Mouse (Mus musculus): Measurements from ENCODE around the gene Ttc6.

Ttc6 gene

DNA sequence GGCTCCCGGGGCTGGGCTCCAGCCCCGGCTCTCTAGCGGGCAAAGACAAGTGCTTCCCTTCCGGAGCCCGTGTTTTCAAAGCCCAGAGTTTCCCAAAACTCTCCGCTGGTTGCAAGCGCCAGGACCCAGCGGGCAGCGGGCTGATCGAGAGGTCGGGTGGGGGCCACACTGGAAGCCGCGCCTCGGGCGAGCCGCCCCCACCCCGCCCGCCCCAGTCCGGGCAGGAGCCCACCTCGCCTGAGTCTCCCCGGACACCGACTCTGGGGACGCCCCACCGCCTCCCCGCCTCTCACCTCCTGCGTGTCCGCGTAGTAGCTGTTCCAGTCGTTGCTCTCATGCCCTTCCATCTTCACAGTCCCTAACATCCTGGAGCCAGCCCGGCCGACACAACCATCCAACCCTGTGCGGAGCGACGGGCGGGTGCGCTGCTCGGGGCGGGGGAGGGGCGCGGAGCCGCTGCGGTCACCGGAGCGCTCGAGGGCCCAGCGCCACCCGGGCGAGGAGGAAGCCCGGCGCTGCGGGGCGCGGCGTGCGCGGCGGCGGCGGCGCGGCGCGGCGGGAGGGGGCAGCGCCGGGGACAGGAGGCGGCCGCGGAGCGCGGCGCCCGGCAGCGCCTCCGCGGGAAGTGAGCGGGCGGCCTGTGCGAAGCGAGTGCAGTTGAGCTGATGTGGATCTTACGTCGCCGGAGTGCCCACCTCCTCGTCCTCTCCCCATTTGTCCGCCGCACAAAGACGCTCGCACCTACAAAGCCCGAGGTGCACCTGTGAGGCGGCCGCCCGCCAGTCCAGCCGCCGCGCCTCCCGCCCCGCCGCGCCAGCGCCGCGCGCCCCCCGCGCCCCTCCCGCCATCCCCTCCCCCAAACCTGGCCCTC is 18.3 kb upstream of the Ttc6 start:
- DNase-seq (ENCODE audit: low read depth, low spot score) = no peak

DNA sequence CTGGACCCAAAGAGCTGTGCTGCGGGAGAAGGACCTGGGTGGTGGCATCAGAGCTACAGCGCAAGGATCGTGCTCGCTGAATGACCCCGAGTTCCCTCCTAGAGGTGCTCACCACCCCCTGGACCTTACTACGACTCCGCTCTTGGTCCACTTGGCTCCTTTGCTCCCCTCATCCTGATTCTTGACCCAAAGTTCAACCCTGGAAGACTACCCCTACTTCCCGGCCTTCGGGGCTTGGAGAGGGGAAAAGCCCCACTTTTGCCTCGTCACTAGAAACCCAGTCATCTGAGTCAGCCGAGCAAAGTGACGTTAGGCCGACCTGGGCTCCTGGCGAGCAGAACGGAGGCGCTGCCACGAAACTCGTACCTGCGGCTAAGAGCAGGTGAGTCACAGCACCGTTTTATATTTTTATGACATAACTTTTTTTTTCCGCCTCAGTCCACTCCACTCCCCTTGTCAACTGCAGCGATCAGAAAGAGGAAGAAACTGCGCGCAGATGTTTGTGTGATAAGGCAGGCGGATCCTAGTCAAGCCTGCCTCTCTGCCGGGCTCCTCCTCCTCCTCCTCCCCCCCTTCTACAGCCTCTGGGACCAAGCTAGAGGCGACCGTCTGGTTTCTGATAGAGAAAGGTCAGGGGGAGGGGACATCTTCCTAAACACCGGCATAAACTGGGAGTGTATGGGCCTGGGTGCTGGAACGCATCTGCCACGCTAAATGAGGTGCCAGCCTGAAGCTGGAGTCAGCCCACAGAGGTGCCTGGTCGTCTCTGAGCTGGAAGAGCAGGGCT is 17.3 kb upstream of the Ttc6 start, which contains the start of gene Foxa1:
TSS of gene Foxa1 (minus strand) at position 502 of the 787 bp plus-strand sequence.
- DNase-seq (ENCODE audit: low read depth, low spot score) = no peak

DNA sequence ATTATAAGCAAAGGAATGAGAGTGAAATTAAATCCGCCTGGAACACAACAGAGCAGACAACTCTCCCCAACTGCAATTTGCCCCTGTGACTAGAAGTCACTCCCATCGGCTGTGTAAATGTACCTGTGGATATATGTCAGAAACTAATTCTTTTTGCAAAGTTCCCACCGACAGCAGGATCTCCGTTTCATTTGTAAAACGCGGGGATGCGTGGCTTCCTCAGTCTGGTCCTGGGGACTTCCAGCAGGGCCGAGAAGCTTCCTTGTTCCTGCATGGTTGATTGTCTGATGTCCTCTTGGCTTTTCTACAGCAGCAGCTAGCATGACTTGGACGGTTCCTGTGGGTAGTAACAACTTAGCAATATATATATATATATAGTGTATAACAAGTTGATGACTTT is 16.0 kb upstream of the Ttc6 start:
- no peak for DNase-seq (ENCODE audit: low read depth, low spot score)

DNA sequence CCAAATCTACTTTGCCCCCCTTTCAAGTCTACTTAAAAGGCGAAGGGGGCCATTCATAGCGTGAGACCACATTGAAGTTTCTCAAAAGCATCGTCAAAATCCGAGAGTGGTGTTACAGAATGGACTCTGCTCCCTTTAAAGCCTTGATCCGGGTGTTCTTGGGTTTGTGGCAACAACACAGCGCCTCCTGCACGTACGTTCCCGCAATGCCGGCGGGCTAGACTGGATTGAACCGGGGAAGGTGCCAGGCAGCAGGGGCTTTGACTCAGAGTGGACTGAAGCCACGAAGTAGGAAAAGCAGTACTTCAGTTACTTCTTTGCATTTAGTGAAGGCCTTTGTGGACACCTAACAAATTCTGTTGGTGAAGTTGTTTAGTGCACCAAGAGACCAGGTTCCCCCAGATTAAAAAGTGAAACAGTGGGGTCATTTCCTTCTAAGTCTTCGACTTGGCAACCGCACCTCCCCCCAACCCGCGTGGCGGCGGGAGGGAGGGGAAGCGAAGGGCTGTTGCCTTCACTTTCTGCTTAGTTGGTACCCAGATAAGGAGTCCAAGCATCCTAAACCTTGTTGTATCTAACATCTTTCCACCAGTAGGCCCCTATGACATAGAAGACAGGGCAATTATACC is 15.4 kb upstream of the Ttc6 start:
- DNase-seq (ENCODE audit: low read depth, low spot score) = no peak

DNA sequence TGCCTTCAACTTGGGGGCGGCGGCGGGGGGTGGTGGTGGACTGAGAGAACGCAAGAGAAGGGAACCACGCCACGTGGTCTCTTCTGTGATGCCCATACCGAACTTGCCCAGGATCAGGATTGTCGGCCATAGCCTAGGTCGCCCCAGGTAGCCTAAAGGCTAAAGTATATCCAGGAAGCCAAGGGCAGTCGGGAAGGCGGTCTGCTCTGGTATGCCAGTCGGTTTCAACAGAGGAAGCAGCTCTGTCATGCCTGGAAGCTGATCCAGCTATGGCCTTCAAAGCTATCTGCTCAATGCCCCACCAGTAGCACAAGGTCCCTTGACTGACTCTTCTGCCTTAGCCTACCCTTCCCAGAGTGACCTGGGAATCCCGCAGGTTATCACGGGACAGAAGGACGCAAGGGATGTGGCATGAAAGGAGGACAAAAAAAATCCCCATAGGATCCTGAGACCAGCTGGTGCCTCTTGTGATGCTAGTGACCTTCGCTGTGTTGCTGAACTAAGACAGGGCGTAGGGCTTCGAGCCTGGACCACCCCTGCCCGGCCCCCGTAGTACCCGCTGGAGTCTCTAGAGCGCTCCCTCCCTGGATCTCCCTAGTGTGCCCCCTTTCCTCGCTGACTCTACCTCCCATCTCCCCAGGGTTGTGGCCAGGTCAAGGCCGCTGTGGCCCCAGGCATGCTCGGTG is 14.8 kb upstream of the Ttc6 start:
- DNase-seq (ENCODE audit: low read depth, low spot score) = no peak

DNA sequence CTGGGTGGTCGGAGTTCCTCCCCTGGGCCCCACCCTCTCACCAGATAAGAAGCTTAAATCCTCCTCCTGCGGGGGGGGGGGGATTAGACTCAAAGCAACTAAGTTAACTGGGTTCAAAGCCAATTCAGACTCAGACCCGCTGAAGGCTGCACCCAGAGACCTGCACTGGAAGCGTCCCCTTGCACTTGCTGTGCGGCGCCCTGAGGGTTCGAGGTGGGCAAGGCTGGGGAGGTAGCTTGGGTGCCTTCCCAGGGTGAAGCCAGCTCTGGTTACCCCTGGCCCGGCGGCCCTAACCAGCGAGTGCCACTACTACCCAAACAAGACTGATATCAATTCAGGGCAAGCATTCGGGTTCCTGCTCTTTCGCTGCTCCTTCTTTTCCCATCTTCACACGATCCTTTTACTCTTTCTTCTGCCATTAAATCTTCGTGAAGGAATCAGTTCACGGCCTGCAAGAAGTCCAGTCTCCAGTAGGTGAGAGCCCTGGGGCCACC is 14.2 kb upstream of the Ttc6 start:
- no peak for DNase-seq (ENCODE audit: low read depth, low spot score)

DNA sequence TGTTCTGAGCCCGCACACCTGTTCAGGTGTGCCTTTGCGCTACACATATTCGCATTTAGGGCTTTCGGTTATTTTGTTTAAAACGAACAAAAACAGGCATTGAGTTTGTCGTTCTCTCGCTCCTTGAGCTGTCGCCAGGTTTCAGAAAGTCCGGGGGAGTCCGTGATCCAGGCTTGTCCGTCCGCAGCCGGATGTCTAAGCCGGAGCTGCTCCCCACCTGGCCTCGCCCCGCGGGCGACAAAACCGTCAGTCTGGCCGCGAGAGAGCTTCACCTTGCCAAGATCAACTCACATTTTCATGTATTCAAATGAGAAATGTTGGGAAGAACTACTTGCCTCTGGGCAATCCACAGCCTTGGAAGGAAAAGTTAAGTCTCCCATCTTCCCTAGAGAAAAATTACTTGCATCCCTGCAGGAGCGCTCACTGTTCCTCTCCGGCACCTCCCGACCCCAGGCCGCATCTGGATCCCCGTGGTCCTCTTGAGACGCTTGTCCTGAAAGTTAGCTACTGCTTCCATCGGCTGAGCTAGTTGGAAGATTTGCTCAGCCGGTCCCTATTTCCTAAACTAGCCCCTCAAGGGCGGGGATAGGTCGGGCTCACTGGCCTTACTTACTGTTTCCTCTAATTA is 13.6 kb upstream of the Ttc6 start:
- no peak for DNase-seq (ENCODE audit: low read depth, low spot score)

DNA sequence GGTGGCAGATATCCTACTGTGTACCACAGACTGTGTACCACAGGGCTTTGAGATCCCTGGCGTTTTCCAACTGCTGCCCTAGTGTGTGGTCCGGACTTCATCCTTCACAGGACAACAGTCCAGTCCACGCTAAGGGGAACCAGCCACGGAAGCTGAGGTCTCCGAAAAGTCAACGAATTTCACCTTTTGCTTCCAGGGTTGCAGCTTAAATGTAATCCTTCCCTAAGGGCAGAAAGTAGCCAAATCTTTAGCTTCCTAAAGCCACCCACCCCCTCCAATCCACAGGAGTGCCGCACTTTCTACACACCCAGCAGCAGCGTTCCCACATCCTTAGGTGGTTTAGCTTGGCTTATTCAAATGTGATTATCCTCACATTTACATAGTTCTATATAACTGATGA is 13.0 kb upstream of the Ttc6 start:
- no peak for DNase-seq (ENCODE audit: low read depth, low spot score)

DNA sequence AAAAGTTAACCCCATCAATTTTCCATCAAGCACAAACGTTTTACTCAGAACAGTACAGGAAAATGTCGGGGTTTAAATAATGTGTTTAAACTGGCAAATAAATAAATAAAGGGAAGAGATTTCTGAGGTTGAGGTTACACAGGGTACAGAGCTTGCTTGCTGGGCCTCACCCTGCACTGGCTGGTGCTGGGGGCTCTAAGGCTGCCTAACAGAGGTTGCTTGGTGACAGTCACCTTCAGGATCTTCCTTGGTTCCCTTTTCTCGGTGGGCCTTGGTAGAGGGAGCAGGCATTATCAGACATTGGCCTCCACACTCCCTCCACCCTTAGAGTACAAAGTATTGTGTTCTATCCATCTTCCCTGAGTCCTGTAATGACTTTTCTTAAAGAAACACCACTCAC is 11.6 kb upstream of the Ttc6 start:
- DNase-seq (ENCODE audit: low read depth, low spot score) = no peak

DNA sequence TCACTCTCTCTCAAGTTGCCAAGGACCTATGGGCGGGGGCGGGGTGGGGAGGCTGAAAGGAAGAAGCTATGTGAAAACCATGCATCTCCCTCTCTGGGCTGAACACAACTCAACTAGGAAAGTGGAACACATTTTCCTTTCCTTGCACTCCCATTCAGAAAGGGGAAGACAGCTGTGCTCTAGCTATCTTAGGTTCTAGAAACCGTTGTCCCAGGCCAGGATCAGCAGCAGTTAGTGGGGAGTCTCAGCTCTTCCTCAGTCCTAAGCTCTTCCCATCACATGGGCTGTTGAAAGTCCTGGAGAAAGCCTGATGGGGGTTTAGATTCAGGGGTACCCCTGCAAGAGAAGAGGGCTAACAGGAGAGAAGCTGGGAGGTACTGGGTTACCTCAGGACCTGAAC is 9.8 kb upstream of the Ttc6 start:
- DNase-seq (ENCODE audit: low read depth, low spot score) = no peak

DNA sequence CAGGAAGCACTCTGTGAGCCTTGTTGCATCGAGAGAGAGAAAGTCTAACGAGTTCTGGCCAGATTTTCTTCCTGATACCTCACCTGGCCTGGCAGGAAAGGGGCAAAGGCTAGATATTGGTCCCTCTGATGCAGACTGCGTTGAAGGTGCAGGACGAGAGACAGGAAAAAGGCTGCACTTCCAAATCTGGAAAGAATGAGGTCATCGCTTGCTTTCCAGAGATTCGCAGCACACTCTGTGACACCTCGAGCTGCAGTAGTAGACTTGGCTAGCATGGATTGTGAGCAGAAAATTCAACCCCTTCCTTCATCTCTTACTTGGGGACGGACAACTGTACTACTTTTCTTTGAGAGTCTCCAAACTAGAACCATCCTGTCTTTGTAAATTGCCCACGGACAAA is 7.9 kb downstream of the Ttc6 start:
- peak; percentile 5 for DNase-seq (ENCODE audit: low read depth, low spot score)

DNA sequence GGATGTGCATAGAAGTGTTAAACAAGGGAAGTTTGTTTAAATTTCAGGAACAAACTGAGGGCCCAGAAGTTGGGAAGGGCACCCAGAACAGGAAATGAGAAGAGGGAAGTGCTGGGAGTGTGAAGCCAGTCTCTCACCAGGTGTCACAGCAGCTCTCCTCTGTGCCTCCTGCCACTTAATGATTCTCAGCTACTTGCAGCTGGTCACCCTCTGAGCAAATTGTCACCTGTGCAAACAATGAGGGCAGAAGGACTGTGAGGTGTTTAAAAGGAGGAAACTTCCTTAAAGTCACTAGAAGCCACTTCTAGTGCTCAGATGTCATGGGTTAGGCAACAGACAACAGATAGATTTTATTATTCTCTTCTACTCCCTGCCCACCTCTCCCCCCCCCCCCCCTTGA is 8.5 kb downstream of the Ttc6 start:
- no peak for DNase-seq (ENCODE audit: low read depth, low spot score)

DNA sequence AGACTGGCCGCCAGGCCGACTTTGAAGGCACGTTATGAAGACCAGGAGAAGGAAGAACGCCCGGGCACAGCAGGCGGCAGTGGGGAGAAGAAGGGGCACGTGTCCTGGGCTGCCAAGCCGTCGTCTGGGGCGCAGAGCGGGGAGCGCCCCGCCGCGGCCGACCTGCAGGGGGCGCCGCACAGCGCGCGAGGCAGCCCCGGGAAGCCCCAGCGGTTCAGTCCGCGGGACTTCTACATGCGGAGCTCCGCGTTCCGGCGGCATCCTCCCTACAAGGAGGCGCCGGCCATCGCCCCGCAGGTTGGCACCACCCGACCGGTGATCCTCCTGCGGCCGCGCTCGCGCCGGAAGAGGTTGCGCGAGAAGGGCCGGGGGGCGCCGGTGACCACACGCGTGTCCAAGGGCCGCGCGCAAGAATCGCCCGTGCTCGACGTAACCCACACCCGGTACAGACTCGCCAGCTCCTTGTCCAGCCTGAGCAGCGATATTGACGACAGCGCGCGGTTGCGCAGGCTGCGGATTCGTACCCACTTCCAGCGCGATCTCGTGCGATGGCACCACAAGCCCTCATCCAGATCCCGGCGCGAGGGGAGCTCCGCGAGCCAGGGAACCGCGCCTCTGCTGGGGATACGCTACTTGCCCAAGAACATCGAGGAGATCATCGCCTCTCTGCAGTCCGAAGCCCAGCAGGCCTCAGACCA is 12.2 kb downstream of the Ttc6 start:
- peak; percentile 4 for DNase-seq (ENCODE audit: low read depth, low spot score)

DNA sequence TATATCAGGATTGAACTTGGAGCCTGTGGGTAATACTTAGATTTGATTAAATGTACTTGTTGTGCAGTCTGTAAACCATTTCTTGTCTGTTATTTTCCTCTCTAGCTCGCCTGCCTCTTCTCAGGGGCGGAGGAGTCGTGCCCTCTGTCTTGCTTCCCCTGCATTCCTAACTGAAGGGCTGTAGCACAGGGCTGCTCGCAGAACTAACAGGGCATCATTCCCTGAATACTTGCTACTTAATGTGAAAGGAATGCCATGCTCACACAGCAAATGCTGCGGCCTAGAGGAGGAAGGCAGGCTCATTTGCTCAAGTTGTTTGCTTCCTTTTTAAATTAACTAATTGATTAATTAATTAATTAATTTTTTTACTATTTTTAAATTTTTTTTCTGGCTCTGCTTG is 43.7 kb downstream of the Ttc6 start:
- DNase-seq (ENCODE audit: low read depth, low spot score) = no peak

DNA sequence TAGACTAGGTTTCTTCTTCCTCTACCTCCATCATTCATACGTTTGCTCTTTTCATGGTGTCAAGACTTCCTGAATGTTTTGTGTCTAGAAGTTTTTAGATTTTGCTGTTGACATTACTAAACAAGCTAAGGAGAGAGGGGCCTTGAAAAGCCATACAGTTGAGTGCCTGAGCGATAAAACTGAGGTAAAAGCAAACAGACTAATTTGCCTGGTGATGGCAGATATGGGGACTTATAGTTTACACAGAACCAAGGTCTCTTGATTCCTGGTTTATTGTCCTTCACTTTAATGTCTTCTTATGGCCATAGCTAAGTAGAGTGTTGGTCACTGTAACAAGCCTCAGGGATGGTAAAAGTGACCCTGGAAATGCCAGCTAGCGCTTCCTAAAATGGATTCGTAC is 51.2 kb downstream of the Ttc6 start:
- no peak for DNase-seq (ENCODE audit: low read depth, low spot score)

DNA sequence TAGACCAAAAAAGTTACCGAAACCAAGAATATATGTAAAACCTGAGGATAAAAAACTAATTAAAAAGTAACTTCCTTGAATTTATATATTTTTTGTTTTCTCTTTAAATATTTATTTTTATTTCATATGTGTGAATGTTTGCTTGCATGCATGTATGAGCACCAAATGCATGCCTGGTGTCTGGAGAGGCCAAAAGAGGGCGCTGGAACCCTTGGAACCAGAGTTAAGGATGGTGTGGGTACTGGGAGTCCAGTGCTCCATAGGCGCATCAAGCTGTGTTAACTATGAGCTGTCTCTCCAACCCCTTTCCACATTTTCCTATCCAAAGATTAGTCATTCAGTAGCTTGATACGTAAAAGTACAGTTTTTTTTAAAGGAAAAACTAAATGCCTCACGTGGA is 58.1 kb downstream of the Ttc6 start:
- no peak for DNase-seq (ENCODE audit: low read depth, low spot score)

DNA sequence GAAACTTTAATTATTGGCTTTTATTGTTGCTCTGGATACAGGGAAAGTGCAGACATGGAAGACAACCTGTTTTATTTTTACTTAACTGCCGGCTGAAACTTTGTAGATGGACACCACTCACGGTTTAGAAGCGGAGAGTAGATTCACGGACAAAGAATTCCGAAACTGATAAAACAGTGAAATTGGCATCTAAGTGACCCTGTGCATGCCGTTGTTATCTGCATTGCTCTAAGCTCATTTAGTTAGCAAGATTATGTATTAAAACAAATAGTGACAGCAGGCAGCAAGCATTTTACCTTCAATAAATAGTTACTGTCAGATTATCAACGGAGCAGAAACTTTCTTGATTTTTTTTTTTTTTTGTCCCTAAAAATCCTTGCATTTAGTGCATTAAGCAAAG is 59.4 kb downstream of the Ttc6 start:
- DNase-seq (ENCODE audit: low read depth, low spot score) = no peak

DNA sequence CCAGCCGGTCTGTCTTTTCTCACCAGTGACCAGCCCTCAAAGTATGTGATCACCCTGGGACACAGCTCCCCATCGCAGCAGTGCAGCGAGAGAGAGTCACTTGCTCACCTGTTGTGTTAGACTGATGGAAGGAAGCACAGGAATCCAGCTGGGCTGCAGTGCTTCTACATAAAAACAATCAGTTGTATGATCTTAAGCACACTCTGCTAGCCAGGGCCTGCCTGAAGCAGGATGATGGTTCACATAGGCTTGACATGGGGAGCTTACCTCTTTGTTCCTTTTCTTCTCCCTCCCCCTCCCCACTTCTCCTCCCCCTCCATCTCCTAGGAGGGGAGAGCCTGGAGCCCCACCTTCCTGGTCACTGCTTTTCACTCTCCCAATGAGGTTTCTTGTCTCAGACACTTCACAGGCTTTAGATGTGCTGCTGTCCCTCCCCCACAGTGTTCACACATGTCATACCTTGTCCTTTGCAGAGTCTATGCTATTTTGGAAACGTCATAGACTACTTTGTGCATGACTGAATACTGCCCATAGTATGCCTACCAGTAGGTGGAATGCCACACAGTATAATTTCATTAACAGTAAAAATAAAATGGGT is 60.2 kb downstream of the Ttc6 start:
- no peak for DNase-seq (ENCODE audit: low read depth, low spot score)

DNA sequence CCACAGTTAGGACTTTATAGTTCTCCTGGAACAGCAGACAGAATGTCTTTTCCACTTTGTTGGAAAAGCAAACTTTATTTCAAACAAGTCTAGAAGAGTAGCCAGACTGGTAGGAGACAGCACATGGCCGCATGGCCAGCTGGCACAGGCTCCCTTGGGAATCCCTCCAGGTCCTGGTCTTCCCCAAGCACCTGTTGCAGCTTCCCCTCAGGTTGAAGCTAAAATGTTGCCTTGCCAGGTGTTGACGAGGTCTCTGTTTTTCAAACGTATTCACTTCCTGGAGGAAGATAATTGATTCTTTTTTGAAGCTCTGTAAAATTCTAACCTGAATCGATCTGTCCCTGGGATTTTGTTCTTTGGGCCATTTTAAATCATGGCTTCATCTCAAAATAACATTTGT is 86.1 kb downstream of the Ttc6 start:
- no peak for DNase-seq (ENCODE audit: low read depth, low spot score)

DNA sequence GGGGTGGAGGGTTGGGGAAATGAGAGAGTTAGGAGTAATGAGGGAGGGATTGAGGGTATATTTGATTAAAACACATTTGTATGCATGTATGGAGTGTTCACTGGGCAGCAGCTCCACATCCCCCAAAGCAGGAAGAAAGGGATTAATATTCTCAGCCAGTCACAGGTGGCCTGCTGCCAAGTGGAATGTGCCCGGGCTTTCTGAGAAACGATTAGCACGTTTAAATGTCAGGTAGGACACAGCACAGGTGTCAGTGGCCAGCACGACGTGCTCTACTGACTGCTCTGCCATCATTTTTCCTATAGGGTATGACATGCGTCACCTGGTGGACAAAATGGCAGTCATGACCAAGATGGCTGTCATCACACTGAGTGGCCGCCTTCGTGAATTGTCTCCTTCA is 86.8 kb downstream of the Ttc6 start:
- DNase-seq (ENCODE audit: low read depth, low spot score) = no peak

Data from brain, adult 2 months (tissue).